Mouse (Mus musculus) MEL (cell line): ENCODE results near the gene Gm11084.

ENCODE experiments used
- BHLHE40 ChIP-seq: IDR thresholded peaks from 2 replicates; pipeline ENCODE4 v1.6.1; 2012; ENCODE audit warnings: low read depth, mild to moderate bottlenecking, inconsistent platforms, low read length, improper control_type of control experiment, borderline replicate concordance
- CHD2 ChIP-seq: IDR thresholded peaks from 2 replicates; pipeline ENCODE4 v1.6.1; 2011; ENCODE audit warnings: low read length, improper control_type of control experiment
- CTCF ChIP-seq, 3 experiments: IDR thresholded peaks in 2 of 3; conservative IDR thresholded peaks in 1 of 3; 2 replicates each; pipeline ENCODE4 v1.5.1; 2011 to 2012; ENCODE audit warnings: low read length in 3 of 3, low read depth in 2 of 3, mild to moderate bottlenecking in 2 of 3, improper control_type of control experiment in 1 of 3, inconsistent platforms in 1 of 3, mixed read lengths in 1 of 3, moderate library complexity in 1 of 3; ENCODE audit not compliant: control insufficient read depth in 1 of 3, insufficient read depth in 1 of 3, poor library complexity in 1 of 3, severe bottlenecking in 1 of 3
- ELF1 ChIP-seq: IDR thresholded peaks from 2 replicates; pipeline ENCODE4 v1.6.1; 2014; ENCODE audit warnings: low read depth, mild to moderate bottlenecking, inconsistent platforms, low read length, improper control_type of control experiment, moderate library complexity
- EP300 ChIP-seq, 2 experiments: IDR thresholded peaks; 2 replicates each; pipeline ENCODE4 v1.6.1; 2011; ENCODE audit warnings: improper control_type of control experiment in 2 of 2, low read length in 2 of 2, low read depth in 1 of 2, mild to moderate bottlenecking in 1 of 2
- ETS1 ChIP-seq: IDR thresholded peaks from 2 replicates; pipeline ENCODE4 v1.6.1; 2012; ENCODE audit warnings: low read depth, mild to moderate bottlenecking, inconsistent platforms, low read length, improper control_type of control experiment, moderate library complexity
- MAFK ChIP-seq: IDR thresholded peaks from 2 replicates; pipeline ENCODE4 v1.6.1; 2011; ENCODE audit warnings: low read depth, mild to moderate bottlenecking, low read length, improper control_type of control experiment, borderline replicate concordance
- MAX ChIP-seq: IDR thresholded peaks from 2 replicates; pipeline ENCODE4 v1.6.1; 2011; ENCODE audit warnings: low read length, improper control_type of control experiment
- MEF2A ChIP-seq: IDR thresholded peaks from 2 replicates; pipeline ENCODE4 v1.6.1; 2014; ENCODE audit warnings: low read depth, mild to moderate bottlenecking, inconsistent platforms, low read length, improper control_type of control experiment; ENCODE audit not compliant: poor library complexity, insufficient replicate concordance, severe bottlenecking; ENCODE audit errors: extremely low read depth
- MYC ChIP-seq: IDR thresholded peaks from 2 replicates; pipeline ENCODE4 v1.6.1; 2011; ENCODE audit warnings: low read depth, mild to moderate bottlenecking, low read length, improper control_type of control experiment, moderate library complexity
- NELFE ChIP-seq: IDR thresholded peaks from 2 replicates; pipeline ENCODE4 v1.6.1; 2011; ENCODE audit warnings: low read depth, low read length, improper control_type of control experiment
- NRF1 ChIP-seq: IDR thresholded peaks from 2 replicates; pipeline ENCODE4 v1.6.1; 2014; ENCODE audit warnings: low read depth, mild to moderate bottlenecking, inconsistent platforms, low read length, improper control_type of control experiment, moderate library complexity; ENCODE audit not compliant: poor library complexity, insufficient read depth, severe bottlenecking
- POLR2A ChIP-seq, 2 experiments: IDR thresholded peaks; 2 replicates each; pipeline ENCODE4 v1.6.1; 2011 to 2012; ENCODE audit warnings: low read length in 2 of 2, mild to moderate bottlenecking in 2 of 2, control low read depth in 1 of 2, improper control_type of control experiment in 1 of 2, low read depth in 1 of 2, moderate library complexity in 1 of 2; ENCODE audit not compliant: control insufficient read depth in 1 of 2, insufficient read depth in 1 of 2, poor library complexity in 1 of 2
- POLR2AphosphoS5 ChIP-seq: IDR thresholded peaks from 2 replicates; pipeline ENCODE4 v1.6.1; 2012; ENCODE audit warnings: low read depth, borderline replicate concordance, mild to moderate bottlenecking, inconsistent platforms, low read length, moderate library complexity, mixed read lengths

DNA sequence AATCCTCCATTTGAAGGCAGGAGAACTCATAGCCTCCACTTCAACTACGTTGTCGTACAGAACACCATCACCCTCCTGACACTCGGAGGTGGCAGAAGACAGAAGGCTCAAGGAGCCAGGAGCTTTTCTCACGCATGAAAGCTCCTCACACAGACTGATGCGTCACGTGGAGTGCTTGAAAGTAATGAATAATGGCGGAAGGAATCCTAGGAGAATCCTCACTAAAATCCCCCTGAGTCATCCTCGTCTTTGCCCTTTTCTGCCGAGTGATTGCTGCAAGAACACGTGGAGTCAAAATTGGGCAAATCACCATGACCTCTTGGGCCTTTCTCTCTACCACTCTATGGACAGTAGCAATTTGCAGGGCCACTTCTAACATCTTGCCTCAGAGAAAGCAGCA is 61.5 kb downstream of the Gm11084 start:
- TF ChIP-seq MAX, result no peak
- TF ChIP-seq MEF2A, result no peak
- TF ChIP-seq CTCF (IDR thresholded peaks at IDR 0.05 in 2 of 3, conservative IDR thresholded peaks at IDR 0.05 in 1 of 3; ENCODE audit: control insufficient read depth in 1 of 3, insufficient read depth in 1 of 3, low read depth in 2 of 3, low read length in 3 of 3, poor library complexity in 1 of 3, severe bottlenecking in 1 of 3), result no peak
- TF ChIP-seq POLR2AphosphoS5, result no peak
- no peak for TF ChIP-seq MAFK
- TF ChIP-seq NRF1, result no peak
- TF ChIP-seq ETS1, result no peak
- TF ChIP-seq ELF1, result no peak
- TF ChIP-seq BHLHE40, result no peak
- TF ChIP-seq NELFE, result no peak
- no peak for TF ChIP-seq MYC
- no peak for TF ChIP-seq POLR2A (IDR thresholded peaks at IDR 0.05; ENCODE audit: control insufficient read depth in 1 of 2, insufficient read depth in 1 of 2, low read depth in 1 of 2, low read length in 2 of 2, poor library complexity in 1 of 2)
- no peak for TF ChIP-seq CHD2
- no peak for TF ChIP-seq EP300 (IDR thresholded peaks at IDR 0.05; ENCODE audit: low read depth in 1 of 2, low read length in 2 of 2)
